Mouse (Mus musculus): ENCODE results near the gene Rexo1.

- TF ChIP-seq CTCF (IDR thresholded peaks at IDR 0.05; ENCODE audit: control insufficient read depth, insufficient read depth, insufficient read length) (no peak), MYOD1 (IDR thresholded peaks at IDR 0.05; ENCODE audit: control insufficient read depth, insufficient read length, low read depth) (no peak), MAX (IDR thresholded peaks at IDR 0.05) (no peak), CEBPB (IDR thresholded peaks at IDR 0.05; ENCODE audit: low read depth) (no peak), FOSL1 (IDR thresholded peaks at IDR 0.05; ENCODE audit: insufficient read depth, low read length, poor library complexity, severe bottlenecking) (no peak), USF1 (IDR thresholded peaks at IDR 0.05; ENCODE audit: low read depth) (no peak)
Observed at GRCm38 (mm10) chr10:80606306-80606705, 44.9 kb upstream of the Rexo1 start.
